Mouse (Mus musculus) brain, embryonic 14.5 days (tissue): Measurements from ENCODE around the gene Pla2g4e.

ENCODE experiments used
- CTCF ChIP-seq: fragments of 200-500 bp; IDR thresholded peaks from 2 replicates; pipeline ENCODE4 v1.5.1; 2012; ENCODE audit warnings: inconsistent platforms, mild to moderate bottlenecking, moderate library complexity, borderline replicate concordance; ENCODE audit not compliant: insufficient read depth, insufficient read length; ENCODE audit errors: extremely low read depth
- POLR2A ChIP-seq: fragments of 200-500 bp; IDR thresholded peaks from 2 replicates; pipeline ENCODE4 v1.6.1; 2012; ENCODE audit warnings: mild to moderate bottlenecking, inconsistent platforms, borderline replicate concordance; ENCODE audit not compliant: poor library complexity, insufficient read depth, insufficient read length, severe bottlenecking; ENCODE audit errors: extremely low read depth

DNA sequence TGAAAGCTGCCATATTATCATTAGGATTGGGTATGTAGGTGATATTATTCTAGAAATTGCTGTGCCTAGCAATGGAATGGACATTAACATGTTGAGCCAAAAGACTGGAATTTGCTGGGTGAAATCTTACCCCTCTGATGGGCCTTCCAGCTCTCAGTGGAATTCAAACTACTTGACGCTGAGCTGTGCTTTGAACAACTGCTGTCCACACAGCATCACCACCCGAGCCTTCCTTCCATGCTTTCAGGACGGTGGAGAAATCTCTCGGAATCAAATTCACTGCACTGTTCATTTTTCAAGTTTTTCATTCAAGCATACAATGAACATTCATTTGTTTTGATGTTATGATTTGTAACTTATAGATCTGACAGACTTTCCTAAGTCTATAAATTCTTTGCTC, 100.7 kb downstream of the Pla2g4e start:
- no peak for TF ChIP-seq CTCF
- no peak for TF ChIP-seq POLR2A
